Mouse (Mus musculus) lung, postnatal 0 days (tissue): Measurements from ENCODE around the gene Ttll5. TPM values are rescaled to one million over a fixed set of nuclear protein-coding genes. Genes with fewer than 3 reads are reported as not detected.

Experiments used
- ATAC-seq: fragments of 200-750 bp; cut with Nextera tagmentation; 2 replicates; pipeline ENCODE4 v1.8.0; 2017; ENCODE audit warnings: moderate library complexity
- DNase-seq: peaks from one replicate; pipeline ENCODE4 v3.0.0-alpha.2; 2016; ENCODE audit warnings: low spot score
- H3K27ac ChIP-seq: fragments of 300-500 bp; sonication (generic); 2 replicates; pipeline ENCODE4 v1.5.1; 2014; ENCODE audit warnings: antibody characterized with exemption, mild to moderate bottlenecking, low read length, mixed read lengths
- H3K27me3 ChIP-seq: fragments of 300-500 bp; sonication (generic); replicated peaks from 2 replicates; pipeline ENCODE4 v1.6.1; 2014; ENCODE audit warnings: low read length, mixed read lengths; ENCODE audit not compliant: insufficient read depth
- H3K36me3 ChIP-seq: fragments of 300-500 bp; sonication (generic); 2 replicates; pipeline ENCODE4 v1.6.1; 2014; ENCODE audit warnings: low read length, mixed read lengths; ENCODE audit not compliant: insufficient read depth
- H3K4me1 ChIP-seq: fragments of 300-500 bp; sonication (generic); 2 replicates; pipeline ENCODE4 v1.6.1; 2014; ENCODE audit warnings: antibody characterized with exemption, low read depth, low read length, mixed read lengths; ENCODE audit not compliant: insufficient read depth
- H3K4me2 ChIP-seq: fragments of 300-500 bp; sonication (generic); replicated peaks from 2 replicates; pipeline ENCODE4 v1.6.1; 2014; ENCODE audit warnings: low read depth, mild to moderate bottlenecking, low read length, moderate library complexity, mixed read lengths
- H3K4me3 ChIP-seq: fragments of 300-500 bp; sonication (generic); 2 replicates; pipeline ENCODE4 v1.5.1; 2014; ENCODE audit warnings: low read depth, low read length
- H3K9ac ChIP-seq: fragments of 300-500 bp; sonication (generic); replicated peaks from 2 replicates; pipeline ENCODE4 v1.6.1; 2014; ENCODE audit warnings: low read depth, mild to moderate bottlenecking
- H3K9me3 ChIP-seq: fragments of 300-500 bp; sonication (generic); 2 replicates; pipeline ENCODE4 v1.6.1; 2016; ENCODE audit warnings: low read length, mixed read lengths
- CTCF ChIP-seq: IDR thresholded peaks from 2 replicates; pipeline ENCODE4 v1.5.1; 2016; ENCODE audit warnings: antibody characterized with exemption, mild to moderate bottlenecking
- EP300 ChIP-seq: IDR thresholded peaks from 2 replicates; pipeline ENCODE4 v1.6.1; 2016; ENCODE audit warnings: antibody characterized with exemption, mild to moderate bottlenecking, control low read depth
- WGBS: fragments of 180-500 bp; shearing (Covaris S2); extraction: QIAGEN DNeasy Blood & Tissue Kit; methylation state at CpG from one replicate; pipeline ENCODE4 v1.1.7; 2014; 5-methylcytosine and 5-hydroxymethylcytosine counted together
- polyA plus RNA-seq: library from polyadenylated mRNA; unstranded; fragments of >200 nt; fragmentation: Nextera tagmentation; extraction: Ambion mirVana; gene quantifications from 2 replicates; pipeline ENCODE4 v1.2.1, GENCODE M21; 2015

Gene Ttll5
- polyA plus RNA-seq, 1 experiment from 2014 or later: 4.9 TPM

DNA sequence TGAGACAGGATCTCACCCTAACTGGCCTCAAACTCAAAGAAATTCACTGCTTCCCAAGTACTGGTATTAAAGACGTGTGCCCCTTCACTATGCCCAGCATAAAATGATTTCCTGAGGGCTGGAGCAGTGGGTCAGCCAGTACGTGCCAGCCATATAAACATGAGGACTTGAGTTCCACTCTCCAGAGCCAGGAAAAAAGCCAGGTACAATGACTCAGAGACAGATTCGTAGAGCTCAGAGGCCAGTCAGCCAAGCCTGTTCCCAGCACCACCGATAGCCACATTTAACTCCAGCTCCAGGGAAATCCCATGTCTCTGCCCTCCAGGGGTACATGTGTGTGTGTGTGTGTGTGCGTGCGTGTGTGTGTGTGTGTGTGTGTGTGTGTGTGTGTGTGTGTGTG lies 215.3 kb downstream of the Ttll5 start:
- H3K36me3 ChIP-seq: no peaks in the 10 kb centered on the region

DNA sequence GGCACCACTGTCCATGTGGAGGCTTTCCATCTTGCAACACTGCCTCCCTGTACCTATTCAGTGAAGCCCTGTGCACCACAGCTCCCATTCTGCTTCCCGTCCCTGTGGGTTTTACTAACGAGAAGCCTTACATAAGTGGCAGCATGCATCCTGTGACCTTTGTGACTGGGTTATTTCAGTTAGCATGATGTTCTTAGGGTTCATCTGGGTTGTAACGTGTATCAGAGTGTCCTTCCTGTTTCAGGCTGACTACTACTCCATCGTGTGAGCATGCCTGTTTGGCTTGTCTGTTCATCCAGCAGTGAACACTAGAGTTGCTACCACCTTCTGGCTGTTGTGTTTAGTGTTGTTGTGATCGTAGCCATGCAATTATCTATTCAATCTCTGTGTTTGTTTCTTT lies 221.7 kb downstream of the Ttll5 start:
- Histone ChIP-seq H3K4me1 (no peaks in the 10 kb centered on the region), H3K36me3 (no peaks in the 10 kb centered on the region), H3K27me3 (no peaks in the 10 kb centered on the region), H3K4me3 (no peak overlapping the region), H3K9me3 (no peaks in the 10 kb centered on the region), H3K4me2 (no peak overlapping the region), H3K9ac (no peak overlapping the region), H3K27ac (no peak overlapping the region)
- 69% methylated on average over 5 of the region's 5 CpGs for WGBS
- no peak for TF ChIP-seq CTCF
- no peak for TF ChIP-seq EP300
- no peak for ATAC-seq
- DNase-seq: no peak

More for the DNA sequence above, 215.3 kb downstream of the Ttll5 start:
- Histone ChIP-seq H3K27me3 (no peaks in the 10 kb centered on the region), H3K4me1 (peaks cover 3% of the 10 kb centered on the region; the same call in 1 of the 2 replicates), H3K4me2 (no peak overlapping the region), H3K27ac (no peak overlapping the region), H3K9ac (no peak overlapping the region), H3K9me3 (no peaks in the 10 kb centered on the region), H3K4me3 (no peak overlapping the region)
- no peak for TF ChIP-seq CTCF
- TF ChIP-seq EP300: no peak
- no peak for DNase-seq
- 79% methylated on average over 6 of the region's 6 CpGs for WGBS
- ATAC-seq: no peak

DNA sequence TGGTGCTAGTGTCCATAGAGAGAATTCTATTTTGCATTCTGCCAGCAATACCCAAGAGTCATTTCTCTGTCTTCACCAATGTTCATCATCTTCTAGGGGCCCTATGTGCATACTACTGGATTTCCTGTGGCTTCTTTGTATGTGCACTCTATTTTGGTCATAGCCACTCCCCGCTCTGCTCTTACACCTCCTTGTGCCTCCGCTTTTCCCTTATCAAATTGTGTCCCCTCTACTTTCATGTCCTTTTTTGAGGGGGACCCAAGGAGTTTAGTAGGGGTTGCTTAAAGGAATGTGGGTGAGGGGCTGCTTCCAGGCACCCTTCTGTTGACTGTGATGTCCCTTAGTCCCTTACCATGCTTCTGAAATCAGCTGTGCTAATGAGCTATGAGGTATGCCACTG lies 222.3 kb downstream of the Ttll5 start:
- no peak for TF ChIP-seq EP300
- no peak for TF ChIP-seq CTCF

DNA sequence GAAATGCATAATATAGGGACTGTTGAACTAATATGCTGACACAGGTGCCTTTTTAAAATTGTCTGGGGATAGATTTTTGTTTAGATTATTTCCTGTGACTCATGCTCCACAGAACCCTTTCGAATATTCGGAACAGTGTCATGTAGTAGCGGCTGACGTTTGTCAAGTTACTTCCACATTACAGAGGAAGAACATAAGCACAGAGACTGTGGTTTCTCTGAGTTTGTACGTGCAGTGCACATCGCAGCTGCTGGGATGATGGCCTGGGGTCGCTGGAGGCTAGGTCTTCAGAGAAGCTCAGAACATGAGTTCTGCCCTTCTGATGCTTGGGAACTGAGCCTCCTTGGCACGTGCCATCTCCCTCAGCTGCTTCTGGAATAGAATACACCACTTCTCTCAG lies 222.9 kb downstream of the Ttll5 start:
- ATAC-seq: no peak
- 68% methylated on average over 8 of the region's 8 CpGs for WGBS
- TF ChIP-seq CTCF: no peak
- Histone ChIP-seq H3K9ac (no peak overlapping the region), H3K27ac (no peak overlapping the region), H3K4me1 (no peaks in the 10 kb centered on the region), H3K27me3 (no peaks in the 10 kb centered on the region), H3K4me2 (no peak overlapping the region), H3K4me3 (no peak overlapping the region), H3K9me3 (no peaks in the 10 kb centered on the region), H3K36me3 (no peaks in the 10 kb centered on the region)
- DNase-seq: no peak

More for the DNA sequence above, 222.3 kb downstream of the Ttll5 start:
- DNase-seq (no peak), ATAC-seq (no peak)
- Histone ChIP-seq H3K27ac (no peak overlapping the region), H3K4me2 (no peak overlapping the region), H3K4me3 (no peak overlapping the region), H3K9ac (no peak overlapping the region), H3K4me1 (no peaks in the 10 kb centered on the region), H3K9me3 (no peaks in the 10 kb centered on the region), H3K36me3 (no peaks in the 10 kb centered on the region), H3K27me3 (no peaks in the 10 kb centered on the region)
- whole genome bisulfite sequencing: 98% methylated on average over 2 of the region's 2 CpGs

DNA sequence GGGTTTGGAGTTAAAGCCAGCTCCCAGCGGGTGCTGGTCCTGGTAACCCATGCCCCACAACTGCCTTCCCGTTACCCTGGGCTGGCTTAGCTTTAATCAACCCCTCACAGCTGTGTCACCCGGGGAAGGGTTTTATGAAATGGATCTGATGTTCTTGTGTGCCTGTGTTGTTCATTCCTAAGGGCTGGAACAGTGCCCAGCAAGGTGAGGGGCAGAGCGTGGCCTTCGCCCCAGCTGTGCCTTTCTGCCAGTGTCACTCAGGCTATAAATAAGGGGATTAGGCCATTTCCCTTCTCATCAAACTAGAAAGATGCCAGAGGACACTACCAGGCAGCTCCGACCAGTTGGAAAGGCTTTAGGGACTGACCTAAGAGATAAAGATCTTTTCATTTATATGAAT lies 225.4 kb downstream of the Ttll5 start:
- no peak for TF ChIP-seq CTCF
- no peak for TF ChIP-seq EP300
- Histone ChIP-seq H3K9me3 (no peaks in the 10 kb centered on the region), H3K27me3 (no peaks in the 10 kb centered on the region), H3K4me3 (no peak overlapping the region), H3K4me1 (no peaks in the 10 kb centered on the region), H3K9ac (no peak overlapping the region), H3K36me3 (no peaks in the 10 kb centered on the region), H3K27ac (no peak overlapping the region), H3K4me2 (no peak overlapping the region)
- 79% methylated on average over 6 of the region's 6 CpGs for WGBS
- ATAC-seq (no peak), DNase-seq (no peak)

DNA sequence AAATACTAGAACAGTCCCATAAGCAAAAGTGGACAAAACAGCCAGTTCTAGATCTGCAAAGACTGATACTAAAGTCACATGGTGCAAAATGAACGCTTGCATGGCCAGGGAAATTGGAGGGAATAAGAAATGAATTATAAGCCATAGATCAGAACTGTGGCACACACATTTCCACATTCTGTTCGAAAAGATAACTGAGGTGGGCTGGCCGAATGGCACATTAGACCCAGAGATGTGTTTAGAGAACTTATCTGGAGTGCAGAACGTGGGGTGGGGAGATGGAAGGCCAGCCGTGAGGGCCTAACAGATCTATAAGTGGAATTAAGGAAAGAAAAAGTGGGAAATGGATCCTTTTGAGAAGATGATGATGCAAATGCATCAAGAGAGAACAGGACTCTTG lies 227.0 kb downstream of the Ttll5 start:
- Histone ChIP-seq H3K36me3 (no peaks in the 10 kb centered on the region), H3K4me1 (no peaks in the 10 kb centered on the region), H3K27ac (no peak overlapping the region), H3K4me2 (no peak overlapping the region), H3K27me3 (no peaks in the 10 kb centered on the region), H3K9me3 (no peaks in the 10 kb centered on the region), H3K9ac (no peak overlapping the region), H3K4me3 (no peak overlapping the region)
- ATAC-seq: no peak
- no peak for DNase-seq
- no peak for TF ChIP-seq CTCF
- TF ChIP-seq EP300: no peak
- 77% methylated on average over 5 of the region's 5 CpGs for WGBS

DNA sequence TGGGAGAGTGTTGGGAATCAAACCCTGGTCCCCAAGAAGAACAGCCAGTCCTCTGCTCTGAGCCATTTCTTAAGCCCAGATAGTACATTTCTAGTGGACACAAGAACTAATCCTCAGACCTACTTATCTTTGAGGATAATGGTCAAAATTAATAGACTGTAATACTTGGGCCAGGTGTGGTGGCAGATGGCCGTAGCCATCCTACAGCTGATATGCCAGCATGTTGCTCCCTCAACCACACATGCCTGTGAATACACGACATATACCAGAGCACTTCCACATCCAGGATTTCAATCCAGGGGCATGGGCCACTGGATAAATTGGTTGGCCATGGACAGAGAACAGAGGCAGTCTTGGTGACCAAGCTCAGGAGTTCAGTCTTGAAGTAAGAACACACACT lies 230.8 kb downstream of the Ttll5 start:
- Histone ChIP-seq H3K4me2 (no peak overlapping the region), H3K4me3 (no peak overlapping the region), H3K9ac (no peak overlapping the region), H3K9me3 (no peaks in the 10 kb centered on the region), H3K36me3 (no peaks in the 10 kb centered on the region), H3K27ac (no peak overlapping the region), H3K27me3 (no peaks in the 10 kb centered on the region), H3K4me1 (no peaks in the 10 kb centered on the region)
- TF ChIP-seq CTCF (no peak), EP300 (no peak)
- DNase-seq: no peak
- WGBS: 89% methylated on average over 2 of the region's 2 CpGs
- ATAC-seq: no peak
